Mouse (Mus musculus) intestine, embryonic 15.5 days (tissue): ENCODE measurements at regions not wholly inside any gene's neighbourhood (a gene's known extent, or its start where the extent isn't known, plus 50 kb on each side); places are given as distances from the start of the nearest gene placed in this dataset.
"Not testable (repeated sequence)": the region's sequence is repeated elsewhere in the genome, so short reads cannot be mapped to it uniquely, and the experiment has no call there.

Experiments
- ATAC-seq: fragments of 200-750 bp; cut with Nextera tagmentation; 2 replicates; pipeline ENCODE4 v1.8.0; 2017; ENCODE audit warnings: moderate TSS enrichment, moderate library complexity
- H3K27ac ChIP-seq: fragments of 300-500 bp; sonication (generic); 2 replicates; pipeline ENCODE4 v1.5.1; 2015; ENCODE audit warnings: mild to moderate bottlenecking, inconsistent platforms
- H3K27me3 ChIP-seq: fragments of 300-500 bp; sonication (generic); replicated peaks from 2 replicates; pipeline ENCODE4 v1.6.1; 2015; ENCODE audit warnings: inconsistent platforms
- H3K36me3 ChIP-seq: fragments of 300-500 bp; sonication (generic); 2 replicates; pipeline ENCODE4 v1.6.1; 2015; ENCODE audit warnings: inconsistent platforms
- H3K4me1 ChIP-seq: fragments of 300-500 bp; sonication (generic); replicated peaks from 2 replicates; pipeline ENCODE4 v1.6.1; 2015; ENCODE audit warnings: inconsistent platforms
- H3K4me2 ChIP-seq: fragments of 300-500 bp; sonication (generic); replicated peaks from 2 replicates; pipeline ENCODE4 v1.6.1; 2015; ENCODE audit warnings: mild to moderate bottlenecking, inconsistent platforms
- H3K4me3 ChIP-seq: fragments of 300-500 bp; sonication (generic); replicated peaks from 2 replicates; pipeline ENCODE4 v1.5.1; 2015; ENCODE audit warnings: inconsistent platforms
- H3K9ac ChIP-seq: fragments of 300-500 bp; sonication (generic); 2 replicates; pipeline ENCODE4 v1.6.1; 2015; ENCODE audit warnings: inconsistent platforms
- H3K9me3 ChIP-seq: fragments of 300-500 bp; sonication (generic); 2 replicates; pipeline ENCODE4 v1.6.1; 2016; ENCODE audit warnings: inconsistent platforms
- WGBS: fragments of 180-500 bp; shearing (Covaris S2); methylation state at CpG from one replicate; pipeline ENCODE4 v1.1.7; 2015; 5-methylcytosine and 5-hydroxymethylcytosine counted together

- not testable (repeated sequence) for H3K27ac ChIP-seq, H3K27me3 ChIP-seq, H3K9ac ChIP-seq, H3K4me1 ChIP-seq, H3K4me2 ChIP-seq, H3K4me3 ChIP-seq, H3K36me3 ChIP-seq, ATAC-seq, H3K9me3 ChIP-seq
- WGBS = 75% methylated on average over 3 of the region's 3 CpGs
These were observed 83.4 kb upstream of the Gm49339 start for GRCm38 (mm10) chr10:51397016-51397415.

DNA sequence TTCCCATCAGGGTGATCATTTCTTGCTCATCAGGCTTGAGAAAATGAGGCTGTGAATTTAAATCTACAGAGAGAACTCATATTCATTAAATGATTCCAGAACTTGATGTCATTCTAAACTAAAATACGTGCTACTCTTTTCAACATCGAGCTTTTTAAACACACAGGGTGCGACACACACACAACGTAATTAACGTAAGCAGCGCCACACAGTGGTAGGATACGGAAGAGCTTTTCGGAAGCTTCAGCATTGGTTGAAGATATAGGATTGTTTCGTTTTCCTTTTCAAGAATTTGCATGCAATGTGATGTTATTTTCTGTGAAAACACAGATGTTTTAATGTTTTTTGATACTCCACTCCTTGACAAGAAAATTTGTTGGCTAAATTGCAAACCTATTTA, 75.3 kb upstream of the Gm49339 start:
- no peak overlapping the region for H3K9ac ChIP-seq
- H3K4me2 ChIP-seq = no peak overlapping the region
- H3K4me1 ChIP-seq = no peaks in the 10 kb centered on the region
- 6% methylated on average over 9 of the region's 9 CpGs for WGBS
- no peaks in the 10 kb centered on the region for H3K36me3 ChIP-seq
- no peaks in the 10 kb centered on the region for H3K9me3 ChIP-seq
- H3K4me3 ChIP-seq = no peak overlapping the region
- no peaks in the 10 kb centered on the region for H3K27me3 ChIP-seq
- H3K27ac ChIP-seq = no peak overlapping the region
- ATAC-seq = 0 out of 2 replicates have a peak, but pooled peaks have one; percentile 59

DNA sequence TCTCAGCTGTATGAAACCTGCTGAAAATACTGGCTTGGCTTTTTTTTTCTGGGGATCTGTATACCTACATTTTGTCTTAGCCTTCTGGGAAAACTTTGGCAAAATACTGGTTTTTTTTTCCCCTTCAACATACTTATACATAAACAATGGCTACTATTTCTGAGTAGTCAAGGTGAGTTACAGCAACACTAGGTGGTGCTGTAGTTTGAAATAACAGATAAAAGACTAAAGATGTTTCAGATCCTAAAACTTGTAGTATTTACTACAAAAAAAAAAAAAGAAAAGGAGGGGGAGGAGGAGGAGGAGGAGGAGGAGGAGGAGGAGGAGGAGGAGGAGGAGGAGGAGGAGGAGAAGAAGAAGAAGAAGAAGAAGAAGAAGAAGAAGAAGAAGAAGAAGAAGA, 67.6 kb upstream of the Gm49339 start:
- Histone ChIP-seq H3K27ac (no peak overlapping the region), H3K9ac (no peak overlapping the region), H3K27me3 (no peaks in the 10 kb centered on the region), H3K4me3 (no peak overlapping the region), H3K36me3 (no peaks in the 10 kb centered on the region), H3K4me1 (no peaks in the 10 kb centered on the region), H3K4me2 (no peak overlapping the region), H3K9me3 (no peaks in the 10 kb centered on the region)
- ATAC-seq = no peak

GRCm38 (mm10) chr10:51414512-51414911, 65.9 kb upstream of the Gm49339 start:
- Histone ChIP-seq H3K36me3 (no peaks in the 10 kb centered on the region), H3K4me1 (no peaks in the 10 kb centered on the region), H3K4me3 (no peak overlapping the region), H3K9ac (no peak overlapping the region), H3K27me3 (no peaks in the 10 kb centered on the region), H3K27ac (no peak overlapping the region), H3K9me3 (no peaks in the 10 kb centered on the region), H3K4me2 (no peak overlapping the region)
- 91% methylated on average over 1 of the region's 1 CpGs for WGBS
- no peak for ATAC-seq

- no peaks in the 10 kb centered on the region for H3K9me3 ChIP-seq
- no peak overlapping the region for H3K27ac ChIP-seq
- no peak overlapping the region for H3K4me2 ChIP-seq
- no peak for ATAC-seq
- H3K4me1 ChIP-seq = no peaks in the 10 kb centered on the region
- H3K36me3 ChIP-seq = no peaks in the 10 kb centered on the region
- H3K27me3 ChIP-seq = no peaks in the 10 kb centered on the region
- no peak overlapping the region for H3K4me3 ChIP-seq
- H3K9ac ChIP-seq = no peak overlapping the region
These were observed 63.7 kb upstream of the Gm49339 start for GRCm38 (mm10) chr10:51416723-51417122.

GRCm38 (mm10) chr10:51417221-51417911, 63.0 kb upstream of the Gm49339 start:
- Histone ChIP-seq H3K4me1 (no peaks in the 10 kb centered on the region), H3K36me3 (no peaks in the 10 kb centered on the region), H3K9me3 (no peaks in the 10 kb centered on the region), H3K27me3 (no peaks in the 10 kb centered on the region), H3K4me3 (no peak overlapping the region), H3K9ac (no peak overlapping the region), H3K4me2 (no peak overlapping the region), H3K27ac (no peak overlapping the region)
- ATAC-seq = no peak
- 57% methylated on average over 3 of the region's 3 CpGs for WGBS

DNA sequence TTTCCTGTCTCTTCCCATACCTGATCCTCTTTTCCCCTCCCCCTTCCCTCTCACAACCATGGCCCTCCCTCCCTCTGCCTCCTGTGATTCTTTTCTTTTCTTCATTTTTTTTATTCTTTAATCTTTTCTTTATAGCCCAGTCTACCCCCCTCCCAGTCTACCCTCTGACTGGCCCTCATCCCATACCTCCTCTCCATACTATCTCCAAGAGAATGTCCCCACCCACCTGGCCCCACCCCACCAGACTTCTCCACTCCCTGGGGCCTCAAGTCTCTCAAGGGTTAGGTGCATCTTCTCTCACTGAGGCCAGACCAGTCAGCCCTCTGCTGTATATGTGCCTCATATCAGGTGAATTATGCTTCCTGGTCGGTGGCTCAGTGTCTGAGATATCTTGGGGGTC, 61.9 kb upstream of the Gm49339 start:
- no peaks in the 10 kb centered on the region for H3K9me3 ChIP-seq
- WGBS = 71% methylated on average over 1 of the region's 1 CpGs

DNA sequence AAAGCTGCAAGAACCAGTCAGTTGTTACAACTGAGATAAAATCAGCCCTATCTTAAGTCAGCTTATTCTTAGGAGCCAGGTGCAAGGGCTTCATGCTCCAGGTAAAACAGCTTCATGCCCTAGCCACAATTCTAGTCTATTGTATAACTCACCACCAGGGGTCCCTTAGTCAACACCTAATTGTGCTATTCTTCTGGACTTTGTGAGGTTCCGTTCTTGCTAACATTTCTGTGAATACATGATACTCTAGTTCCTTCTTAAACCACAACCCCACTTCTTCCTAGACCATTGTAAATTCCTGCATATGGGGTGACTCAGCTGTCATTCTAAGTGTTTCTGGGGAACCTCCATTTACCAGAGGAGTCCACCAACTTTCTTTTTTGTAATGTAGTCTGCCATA, 57.9 kb upstream of the Gm49339 start:
- ATAC-seq = no peak
- H3K9me3 ChIP-seq = no peaks in the 10 kb centered on the region
- H3K27ac ChIP-seq = no peak overlapping the region
- no peaks in the 10 kb centered on the region for H3K27me3 ChIP-seq
- 75% methylated on average over 1 of the region's 1 CpGs for WGBS
- no peaks in the 10 kb centered on the region for H3K4me1 ChIP-seq
- no peak overlapping the region for H3K9ac ChIP-seq
- no peak overlapping the region for H3K4me2 ChIP-seq
- H3K36me3 ChIP-seq = no peaks in the 10 kb centered on the region
- no peak overlapping the region for H3K4me3 ChIP-seq

More for the DNA sequence above, 61.9 kb upstream of the Gm49339 start:
- no peak overlapping the region for H3K4me2 ChIP-seq
- H3K4me1 ChIP-seq = no peaks in the 10 kb centered on the region
- H3K27ac ChIP-seq = no peak overlapping the region
- H3K36me3 ChIP-seq = no peaks in the 10 kb centered on the region
- no peak for ATAC-seq
- no peak overlapping the region for H3K4me3 ChIP-seq
- H3K27me3 ChIP-seq = no peaks in the 10 kb centered on the region
- no peak overlapping the region for H3K9ac ChIP-seq
